Mouse (Mus musculus): ENCODE results near the gene Mrpl58.
"Not testable (repeated sequence)": the region's sequence is repeated elsewhere in the genome, so short reads cannot be mapped to it uniquely, and the experiment has no call there.

Gene Mrpl58

GRCm38 (mm10) chr11:115381743-115382539 lies 21.6 kb upstream of the Mrpl58 start, which contains the start of gene Cdr2l:
TSS of gene Cdr2l (plus strand) at chr11:115381916.
- peak in 1 of 2 experiments; percentile 6 for DNase-seq (ENCODE audit: low read depth in 2 of 2, low spot score in 2 of 2)

- DNase-seq (ENCODE audit: low read depth in 2 of 2, low spot score in 2 of 2): no peak
Observed at GRCm38 (mm10) chr11:115382891-115383290, 20.7 kb upstream of the Mrpl58 start.

- no peak for DNase-seq (ENCODE audit: low read depth in 2 of 2, low spot score in 2 of 2)
Observed at GRCm38 (mm10) chr11:115383701-115384474, 19.7 kb upstream of the Mrpl58 start.

- DNase-seq (ENCODE audit: low read depth in 2 of 2, low spot score in 2 of 2): no peak
Observed at GRCm38 (mm10) chr11:115384587-115384986, 19.0 kb upstream of the Mrpl58 start.

- DNase-seq (ENCODE audit: low read depth in 2 of 2, low spot score in 2 of 2): not testable (repeated sequence)
Observed at GRCm38 (mm10) chr11:115386859-115387258, 16.7 kb upstream of the Mrpl58 start.

GRCm38 (mm10) chr11:115391358-115391757 lies 12.2 kb upstream of the Mrpl58 start:
- DNase-seq (ENCODE audit: low read depth in 2 of 2, low spot score in 2 of 2): no peak

- DNase-seq (ENCODE audit: low read depth in 2 of 2, low spot score in 2 of 2): no peak
Observed at GRCm38 (mm10) chr11:115393721-115394325, 9.7 kb upstream of the Mrpl58 start.

- DNase-seq (ENCODE audit: low read depth in 2 of 2, low spot score in 2 of 2): no peak
Observed at GRCm38 (mm10) chr11:115398085-115398484, 5.5 kb upstream of the Mrpl58 start.

- no peak for DNase-seq (ENCODE audit: low read depth in 2 of 2, low spot score in 2 of 2)
Observed at GRCm38 (mm10) chr11:115400126-115400525, 3.4 kb upstream of the Mrpl58 start.

- DNase-seq (ENCODE audit: low read depth in 2 of 2, low spot score in 2 of 2): no peak
Observed at GRCm38 (mm10) chr11:115400630-115401391, 2.7 kb upstream of the Mrpl58 start.

- DNase-seq (ENCODE audit: low read depth in 2 of 2, low spot score in 2 of 2): no peak
Observed at GRCm38 (mm10) chr11:115405723-115406122, 2.2 kb downstream of the Mrpl58 start.

- peak; percentile 65 to 80 for DNase-seq (ENCODE audit: low read depth in 2 of 2, low spot score in 2 of 2)
Observed at GRCm38 (mm10) chr11:115406858-115407401, 3.4 kb downstream of the Mrpl58 start.

GRCm38 (mm10) chr11:115408266-115408920 lies 4.8 kb downstream of the Mrpl58 start:
- DNase-seq (ENCODE audit: low read depth in 2 of 2, low spot score in 2 of 2): peak; percentile 39 to 58

GRCm38 (mm10) chr11:115409556-115409955 lies 6.0 kb downstream of the Mrpl58 start:
- DNase-seq (ENCODE audit: low read depth in 2 of 2, low spot score in 2 of 2): no peak

GRCm38 (mm10) chr11:115419531-115420237 lies 16.1 kb downstream of the Mrpl58 start, which contains the start of the genes Atp5h and Kctd2:
TSS of gene Atp5h (minus strand) at chr11:115419962.
TSS of gene Kctd2 (plus strand) at chr11:115420128.
- DNase-seq (ENCODE audit: low read depth in 2 of 2, low spot score in 2 of 2): peak; percentile 91 to 93

GRCm38 (mm10) chr11:115420336-115421190 lies 17.0 kb downstream of the Mrpl58 start:
- DNase-seq (ENCODE audit: low read depth in 2 of 2, low spot score in 2 of 2): no peak

GRCm38 (mm10) chr11:115421328-115421727 lies 17.8 kb downstream of the Mrpl58 start:
- DNase-seq (ENCODE audit: low read depth in 2 of 2, low spot score in 2 of 2): no peak

- DNase-seq (ENCODE audit: low read depth in 2 of 2, low spot score in 2 of 2): no peak
Observed at GRCm38 (mm10) chr11:115421972-115422371, 18.4 kb downstream of the Mrpl58 start.

All from CD8-positive naive resting alpha-beta T cell, adult 2 months (primary cell).